Mouse (Mus musculus): Measurements from ENCODE around the gene Fgd3.

- TF ChIP-seq POLR2A (IDR thresholded peaks at IDR 0.05; ENCODE audit: low read depth, low read length) (no peak), CTCF (IDR thresholded peaks at IDR 0.05; ENCODE audit: borderline replicate concordance, insufficient read depth, low read length) (no peak)
Observed at GRCm38 (mm10) chr13:49349836-49350505, 29.9 kb upstream of the Fgd3 start.
